Mouse (Mus musculus) liver, embryonic 11.5 days (tissue): ENCODE results near the gene Apol10b. TPM values are rescaled to one million over a fixed set of nuclear protein-coding genes. Genes with fewer than 3 reads are reported as not detected.
"Not testable (repeated sequence)": the region's sequence is repeated elsewhere in the genome, so short reads cannot be mapped to it uniquely, and the experiment has no call there.

Experiments
- ATAC-seq: fragments of 200-750 bp; cut with Nextera tagmentation; replicated peaks from 2 replicates; pipeline ENCODE4 v1.8.0; 2017; ENCODE audit warnings: moderate number of reproducible peaks, mild to moderate bottlenecking, moderate TSS enrichment, moderate library complexity; ENCODE audit not compliant: low FRiP score
- DNase-seq: peaks from one replicate; pipeline ENCODE4 v3.0.0-alpha.2; 2017; ENCODE audit warnings: low spot score
- H3K27ac ChIP-seq: fragments of 300-500 bp; sonication (generic); 2 replicates; pipeline ENCODE4 v1.5.1; 2014; ENCODE audit warnings: mild to moderate bottlenecking, low read depth, low read length, control low read depth
- H3K27me3 ChIP-seq: fragments of 300-500 bp; sonication (generic); replicated peaks from 2 replicates; pipeline ENCODE4 v1.6.1; 2014; ENCODE audit warnings: low read length, mixed read lengths; ENCODE audit not compliant: control insufficient read depth, insufficient read depth
- H3K36me3 ChIP-seq: fragments of 300-500 bp; sonication (generic); 2 replicates; pipeline ENCODE4 v1.6.1; 2014; ENCODE audit warnings: mild to moderate bottlenecking, low read length, moderate library complexity, mixed read lengths; ENCODE audit not compliant: control insufficient read depth, insufficient read depth
- H3K4me1 ChIP-seq: fragments of 300-500 bp; sonication (generic); replicated peaks from 2 replicates; pipeline ENCODE4 v1.6.1; 2014; ENCODE audit warnings: low read length, mixed read lengths; ENCODE audit not compliant: control insufficient read depth, insufficient read depth
- H3K4me2 ChIP-seq: fragments of 300-500 bp; sonication (generic); 2 replicates; pipeline ENCODE4 v1.6.1; 2014; ENCODE audit warnings: mild to moderate bottlenecking, control low read depth, moderate library complexity
- H3K4me3 ChIP-seq: fragments of 300-500 bp; sonication (generic); 2 replicates; pipeline ENCODE4 v1.5.1; 2014; ENCODE audit warnings: low read depth, low read length, control low read depth
- H3K9ac ChIP-seq: fragments of 300-500 bp; sonication (generic); 2 replicates; pipeline ENCODE4 v1.6.1; 2014; ENCODE audit warnings: low read depth, low read length, control low read depth
- H3K9me3 ChIP-seq: fragments of 300-500 bp; sonication (generic); 2 replicates; pipeline ENCODE4 v1.6.1; 2016; ENCODE audit warnings: low read length, inconsistent platforms, mixed read lengths; ENCODE audit not compliant: control insufficient read depth
- WGBS: fragments of 180-500 bp; shearing (Covaris S2); extraction: QIAGEN DNeasy Blood & Tissue Kit; methylation state at CpG from one replicate; pipeline ENCODE4 v1.1.7; 2014; 5-methylcytosine and 5-hydroxymethylcytosine counted together
- polyA plus RNA-seq: library from polyadenylated mRNA; unstranded; fragments of >200 nt; fragmentation: Nextera tagmentation; extraction: Ambion mirVana; gene quantifications from 2 replicates; pipeline ENCODE4 v1.2.1, GENCODE M21; 2014

Gene Apol10b
- polyA plus RNA-seq: not detected in 2 replicates

GRCm38 (mm10) chr15:77595961-77596360, at the start of gene Apol10b:
Gene Apol10b, minus strand, starts transcription at chr15:77596125.
- H3K27me3 ChIP-seq: no peaks in the 10 kb centered on the region
- H3K27ac ChIP-seq: no peak within 1 kb of the TSS
- DNase-seq (no peak), ATAC-seq (no peak)
- no peak within 1 kb of the TSS for H3K9ac ChIP-seq
- no peak within 1 kb of the TSS for H3K4me3 ChIP-seq
- H3K36me3 ChIP-seq: no peaks in the 10 kb centered on the region
- H3K9me3 ChIP-seq: no peaks in the 10 kb centered on the region
- no peaks in the 10 kb centered on the region for H3K4me1 ChIP-seq
- 54% methylated on average over 5 of the region's 5 CpGs for WGBS
- H3K4me2 ChIP-seq: no peak within 1 kb of the TSS

- not testable (repeated sequence) for H3K4me2 ChIP-seq, H3K36me3 ChIP-seq, H3K4me3 ChIP-seq, H3K9ac ChIP-seq, H3K9me3 ChIP-seq, ATAC-seq, H3K27ac ChIP-seq, DNase-seq, H3K4me1 ChIP-seq, H3K27me3 ChIP-seq
- 60% methylated on average over 2 of the region's 2 CpGs for WGBS
These were observed 47.3 kb upstream of the Apol10b start, which contains the start of gene Apol11b for GRCm38 (mm10) chr15:77643176-77643575. Gene Apol11b, minus strand, starts transcription at chr15:77643286.

- H3K27ac ChIP-seq, DNase-seq, H3K4me2 ChIP-seq, H3K4me3 ChIP-seq, H3K4me1 ChIP-seq, H3K9ac ChIP-seq, H3K36me3 ChIP-seq, H3K9me3 ChIP-seq, H3K27me3 ChIP-seq, ATAC-seq: not testable (repeated sequence)
- WGBS: 76% methylated on average over 3 of the region's 3 CpGs
These were observed 33.9 kb upstream of the Apol10b start for GRCm38 (mm10) chr15:77629822-77630221.

GRCm38 (mm10) chr15:77628647-77629046, 32.7 kb upstream of the Apol10b start:
- ATAC-seq, H3K27ac ChIP-seq, H3K4me3 ChIP-seq, H3K4me2 ChIP-seq, H3K27me3 ChIP-seq, H3K36me3 ChIP-seq, H3K4me1 ChIP-seq, DNase-seq, H3K9ac ChIP-seq, H3K9me3 ChIP-seq: not testable (repeated sequence)
- WGBS: 54% methylated on average over 9 of the region's 9 CpGs

GRCm38 (mm10) chr15:77626471-77626870, 30.5 kb upstream of the Apol10b start:
- ATAC-seq, H3K9me3 ChIP-seq, H3K4me3 ChIP-seq, H3K27me3 ChIP-seq, H3K9ac ChIP-seq, H3K36me3 ChIP-seq, H3K4me2 ChIP-seq, DNase-seq, H3K27ac ChIP-seq, H3K4me1 ChIP-seq: not testable (repeated sequence)
- 71% methylated on average over 4 of the region's 4 CpGs for WGBS

GRCm38 (mm10) chr15:77624710-77625109, 28.8 kb upstream of the Apol10b start:
- Histone ChIP-seq H3K4me2 (no peak overlapping the region), H3K36me3 (no peaks in the 10 kb centered on the region), H3K9ac (no peak overlapping the region), H3K27me3 (no peaks in the 10 kb centered on the region), H3K9me3 (no peaks in the 10 kb centered on the region), H3K27ac (no peak overlapping the region), H3K4me1 (no peaks in the 10 kb centered on the region), H3K4me3 (no peak overlapping the region)
- no peak for DNase-seq
- no peak for ATAC-seq
- 68% methylated on average over 1 of the region's 1 CpGs for WGBS

GRCm38 (mm10) chr15:77606069-77606468, 10.1 kb upstream of the Apol10b start:
- no peaks in the 10 kb centered on the region for H3K9me3 ChIP-seq
- H3K27me3 ChIP-seq: no peaks in the 10 kb centered on the region
- no peak overlapping the region for H3K4me2 ChIP-seq
- ATAC-seq (no peak), DNase-seq (no peak)
- no peaks in the 10 kb centered on the region for H3K4me1 ChIP-seq
- no peak overlapping the region for H3K9ac ChIP-seq
- H3K36me3 ChIP-seq: no peaks in the 10 kb centered on the region
- H3K27ac ChIP-seq: no peak overlapping the region
- no peak overlapping the region for H3K4me3 ChIP-seq
- WGBS: 86% methylated on average over 3 of the region's 3 CpGs

- Histone ChIP-seq H3K9ac (no peak within 1 kb of the TSS), H3K9me3 (no peaks in the 10 kb centered on the region), H3K36me3 (no peaks in the 10 kb centered on the region), H3K27ac (no peak within 1 kb of the TSS), H3K27me3 (no peaks in the 10 kb centered on the region), H3K4me1 (no peaks in the 10 kb centered on the region), H3K4me2 (no peak within 1 kb of the TSS), H3K4me3 (no peak within 1 kb of the TSS)
- no peak for ATAC-seq
- WGBS: 89% methylated on average over 1 of the region's 1 CpGs
- DNase-seq: no peak
These were observed 3.0 kb upstream of the Apol10b start, which contains the start of gene Gm36245 for GRCm38 (mm10) chr15:77598958-77599357. Gene Gm36245, plus strand, starts transcription at chr15:77599258.

GRCm38 (mm10) chr15:77598429-77598828, 2.5 kb upstream of the Apol10b start:
- no peaks in the 10 kb centered on the region for H3K9me3 ChIP-seq
- DNase-seq: no peak
- 44% methylated on average over 3 of the region's 3 CpGs for WGBS

More at GRCm38 (mm10) chr15:77598429-77598828, 2.5 kb upstream of the Apol10b start:
- Histone ChIP-seq H3K9ac (no peak overlapping the region), H3K4me3 (no peak overlapping the region), H3K4me1 (no peaks in the 10 kb centered on the region), H3K27me3 (no peaks in the 10 kb centered on the region), H3K4me2 (no peak overlapping the region), H3K27ac (no peak overlapping the region), H3K36me3 (no peaks in the 10 kb centered on the region)
- no peak for ATAC-seq
